Mouse (Mus musculus) embryonic facial prominence, embryonic 15.5 days (tissue): ENCODE results near the gene Rhoq. TPM values are rescaled to one million over a fixed set of nuclear protein-coding genes. Genes with fewer than 3 reads are reported as not detected.

Experiments used
- ATAC-seq: fragments of 200-750 bp; cut with Nextera tagmentation; 2 replicates; pipeline ENCODE4 v1.8.0; 2017; ENCODE audit warnings: low read depth, moderate TSS enrichment; ENCODE audit not compliant: insufficient number of reproducible peaks, low FRiP score, low TSS enrichment
- H3K27ac ChIP-seq: fragments of 300-500 bp; sonication (generic); replicated peaks from 2 replicates; pipeline ENCODE4 v1.5.1; 2015; ENCODE audit warnings: mild to moderate bottlenecking, inconsistent platforms
- H3K27me3 ChIP-seq: fragments of 300-500 bp; sonication (generic); 2 replicates; pipeline ENCODE4 v1.6.1; 2015; ENCODE audit warnings: inconsistent platforms
- H3K36me3 ChIP-seq: fragments of 300-500 bp; sonication (generic); 2 replicates; pipeline ENCODE4 v1.6.1; 2015; ENCODE audit warnings: mild to moderate bottlenecking, inconsistent platforms
- H3K4me1 ChIP-seq: fragments of 300-500 bp; sonication (generic); 2 replicates; pipeline ENCODE4 v1.6.1; 2015; ENCODE audit warnings: inconsistent platforms
- H3K4me2 ChIP-seq: fragments of 300-500 bp; sonication (generic); replicated peaks from 2 replicates; pipeline ENCODE4 v1.6.1; 2015; ENCODE audit warnings: mild to moderate bottlenecking, inconsistent platforms
- H3K4me3 ChIP-seq: fragments of 300-500 bp; sonication (generic); replicated peaks from 2 replicates; pipeline ENCODE4 v1.5.1; 2015; ENCODE audit warnings: mild to moderate bottlenecking, inconsistent platforms
- H3K9ac ChIP-seq: fragments of 300-500 bp; sonication (generic); 2 replicates; pipeline ENCODE4 v1.6.1; 2015; ENCODE audit warnings: inconsistent platforms
- H3K9me3 ChIP-seq: fragments of 300-500 bp; sonication (generic); replicated peaks from 2 replicates; pipeline ENCODE4 v1.6.1; 2016; ENCODE audit warnings: inconsistent platforms
- WGBS: fragments of 180-500 bp; shearing (Covaris S2); methylation state at CpG from one replicate; pipeline ENCODE4 v1.1.7; 2015; 5-methylcytosine and 5-hydroxymethylcytosine counted together
- polyA plus RNA-seq: library from polyadenylated mRNA; unstranded; fragments of >200 nt; fragmentation: Nextera tagmentation; extraction: Ambion mirVana; gene quantifications from 2 replicates; pipeline ENCODE4 v1.2.1, GENCODE M21; 2015

Gene Rhoq
- polyA plus RNA-seq, 1 experiment from 2014 or later = 24.2 TPM

- no peaks in the 10 kb centered on the region for H3K4me1 ChIP-seq
- WGBS = 87% methylated on average over 6 of the region's 6 CpGs
- no peaks in the 10 kb centered on the region for H3K27me3 ChIP-seq
- ATAC-seq = no peak
- H3K9me3 ChIP-seq = no peaks in the 10 kb centered on the region
- no peak overlapping the region for H3K4me3 ChIP-seq
- no peak overlapping the region for H3K4me2 ChIP-seq
- H3K36me3 ChIP-seq = peaks cover 23% of the 10 kb centered on the region
- H3K27ac ChIP-seq = no peak overlapping the region
- no peak overlapping the region for H3K9ac ChIP-seq
These were observed 34.4 kb downstream of the Rhoq start for GRCm38 (mm10) chr17:86997323-86997722.

GRCm38 (mm10) chr17:87008950-87009349 lies 46.1 kb downstream of the Rhoq start:
- H3K36me3 ChIP-seq = peaks cover 9% of the 10 kb centered on the region; the same call in 1 of the 2 replicates
- H3K4me3 ChIP-seq = no peak overlapping the region
- no peak overlapping the region for H3K9ac ChIP-seq
- H3K27me3 ChIP-seq = no peaks in the 10 kb centered on the region
- H3K4me2 ChIP-seq = no peak overlapping the region
- H3K9me3 ChIP-seq = no peaks in the 10 kb centered on the region
- H3K27ac ChIP-seq = no peak overlapping the region
- 81% methylated on average over 3 of the region's 3 CpGs for WGBS
- H3K4me1 ChIP-seq = 0 out of 2 replicates have a peak, but pooled peaks cover 8% of the 10 kb centered on the region
- no peak for ATAC-seq

- no peak for ATAC-seq
- Histone ChIP-seq H3K4me3 (no peak overlapping the region), H3K27ac (no peak overlapping the region), H3K36me3 (peaks cover 12% of the 10 kb centered on the region; the same call in 1 of the 2 replicates), H3K9me3 (no peaks in the 10 kb centered on the region), H3K4me1 (0 out of 2 replicates have a peak, but pooled peaks cover 5% of the 10 kb centered on the region), H3K27me3 (no peaks in the 10 kb centered on the region), H3K9ac (no peak overlapping the region), H3K4me2 (no peak overlapping the region)
- WGBS = 61% methylated on average over 13 of the region's 13 CpGs
These were observed 48.6 kb downstream of the Rhoq start for GRCm38 (mm10) chr17:87011301-87012019.

- Histone ChIP-seq H3K27ac (no peak overlapping the region), H3K9me3 (no peaks in the 10 kb centered on the region), H3K4me2 (no peak overlapping the region), H3K4me3 (no peak overlapping the region), H3K4me1 (peaks cover 6% of the 10 kb centered on the region; the same call in 1 of the 2 replicates), H3K27me3 (no peaks in the 10 kb centered on the region), H3K36me3 (peaks cover 3% of the 10 kb centered on the region; the same call in 1 of the 2 replicates), H3K9ac (no peak overlapping the region)
- 82% methylated on average over 5 of the region's 5 CpGs for WGBS
- ATAC-seq = no peak
These were observed 56.8 kb downstream of the Rhoq start for GRCm38 (mm10) chr17:87019692-87020091.

GRCm38 (mm10) chr17:87024491-87025242 lies 61.8 kb downstream of the Rhoq start:
- Histone ChIP-seq H3K4me2 (peak overlapping the region; percentile 94), H3K9ac (peak overlapping the region; percentile 53), H3K4me1 (peaks cover 16% of the 10 kb centered on the region), H3K4me3 (peak overlapping the region; percentile 94), H3K9me3 (no peaks in the 10 kb centered on the region), H3K36me3 (peaks cover 10% of the 10 kb centered on the region), H3K27ac (peak overlapping the region; percentile 66; the same call in 1 of the 2 replicates), H3K27me3 (no peaks in the 10 kb centered on the region)
- ATAC-seq = peak; percentile 66; the same call in 1 of the 2 replicates
- 1% methylated on average over 55 of the region's 55 CpGs for WGBS

- peak within 1 kb of the TSS; percentile 53 for H3K9ac ChIP-seq
- 0% methylated on average over 43 of the region's 43 CpGs for WGBS
These were observed 62.5 kb downstream of the Rhoq start, which contains the start of the genes Pigf and Cript for GRCm38 (mm10) chr17:87025269-87025949. Gene Pigf (minus strand): TSS chr17:87025406. Gene Cript (plus strand): TSS chr17:87025550.

GRCm38 (mm10) chr17:87036141-87037073 lies 73.5 kb downstream of the Rhoq start:
- Histone ChIP-seq H3K27ac (no peak overlapping the region), H3K9ac (no peak overlapping the region), H3K27me3 (no peaks in the 10 kb centered on the region), H3K4me3 (no peak overlapping the region), H3K4me2 (no peak overlapping the region), H3K36me3 (peaks cover 32% of the 10 kb centered on the region), H3K9me3 (no peaks in the 10 kb centered on the region), H3K4me1 (no peaks in the 10 kb centered on the region)
- 55% methylated on average over 10 of the region's 10 CpGs for WGBS
- no peak for ATAC-seq

More at GRCm38 (mm10) chr17:87025269-87025949, 62.5 kb downstream of the Rhoq start, which contains the start of the genes Pigf and Cript:
- peaks cover 10% of the 10 kb centered on the region for H3K36me3 ChIP-seq
- peak within 1 kb of the TSS; percentile 66 for H3K27ac ChIP-seq
- peak; percentile 100 for ATAC-seq
- peak within 1 kb of the TSS; percentile 94 for H3K4me3 ChIP-seq
- H3K9me3 ChIP-seq = no peaks in the 10 kb centered on the region
- peak within 1 kb of the TSS; percentile 94 for H3K4me2 ChIP-seq
- peaks cover 16% of the 10 kb centered on the region for H3K4me1 ChIP-seq
- no peaks in the 10 kb centered on the region for H3K27me3 ChIP-seq

GRCm38 (mm10) chr17:87038496-87038895 lies 75.6 kb downstream of the Rhoq start:
- Histone ChIP-seq H3K4me2 (no peak overlapping the region), H3K36me3 (peaks cover 23% of the 10 kb centered on the region), H3K27me3 (no peaks in the 10 kb centered on the region), H3K4me3 (no peak overlapping the region), H3K27ac (no peak overlapping the region), H3K4me1 (no peaks in the 10 kb centered on the region), H3K9ac (no peak overlapping the region), H3K9me3 (no peaks in the 10 kb centered on the region)
- 78% methylated on average over 5 of the region's 5 CpGs for WGBS
- ATAC-seq = no peak

GRCm38 (mm10) chr17:87041739-87042138 lies 78.9 kb downstream of the Rhoq start:
- ATAC-seq = no peak
- WGBS = 63% methylated on average over 19 of the region's 19 CpGs
- H3K4me2 ChIP-seq = no peak overlapping the region
- H3K4me3 ChIP-seq = no peak overlapping the region
- H3K4me1 ChIP-seq = no peaks in the 10 kb centered on the region
- H3K36me3 ChIP-seq = peaks cover 8% of the 10 kb centered on the region; the same call in 1 of the 2 replicates
- no peak overlapping the region for H3K9ac ChIP-seq
- no peaks in the 10 kb centered on the region for H3K9me3 ChIP-seq
- H3K27me3 ChIP-seq = no peaks in the 10 kb centered on the region
- H3K27ac ChIP-seq = no peak overlapping the region

- H3K9ac ChIP-seq = no peak overlapping the region
- under 1% methylated on average over 15 of the region's 15 CpGs for WGBS
- 0 out of 2 replicates have a peak overlapping the region, but pooled peaks have one; percentile 60 for H3K27ac ChIP-seq
- H3K4me3 ChIP-seq = no peak overlapping the region
- H3K4me2 ChIP-seq = no peak overlapping the region
- no peaks in the 10 kb centered on the region for H3K9me3 ChIP-seq
- no peaks in the 10 kb centered on the region for H3K4me1 ChIP-seq
- no peaks in the 10 kb centered on the region for H3K27me3 ChIP-seq
- no peaks in the 10 kb centered on the region for H3K36me3 ChIP-seq
- peak; percentile 76; the same call in 1 of the 2 replicates for ATAC-seq
These were observed 81.5 kb downstream of the Rhoq start for GRCm38 (mm10) chr17:87044364-87044763.
